Comparison of ENCODE assay signal across 8 mouse cellular contexts in genomic region chr6:124414150-124414926, GRCm38 (mm10). TPM values are rescaled to one million over a fixed set of nuclear protein-coding genes. Genes with fewer than 3 reads are reported as not detected.
A peak's percentile ranks its signal among the peaks of the same experiment; 100 is the strongest.
DNase-seq lines count a peak whose midpoint lies in the region; ATAC-seq and TF ChIP-seq lines count a peak whose summit lies in the region.

No protein-coding gene starts in this region.

- H3K27me3 ChIP-seq in intestine, embryonic 15.5 days (replicated peaks), result no peaks in the 10 kb centered on the region
- no peaks in the 10 kb centered on the region for H3K27me3 ChIP-seq in liver, adult 2 months (ENCODE audit: control insufficient read depth, insufficient read depth, low read length)
- no peaks in the 10 kb centered on the region for H3K27me3 ChIP-seq in midbrain, postnatal 0 days (ENCODE audit: insufficient read depth, low read length)
- no peaks in the 10 kb centered on the region for H3K27me3 ChIP-seq in stomach, embryonic 15.5 days (replicated peaks)

- ATAC-seq in intestine, embryonic 15.5 days, result peak; percentile 50
- peak; percentile 59 for ATAC-seq in midbrain, postnatal 0 days (ENCODE audit: low FRiP score)
- peak; percentile 41 for ATAC-seq in stomach, embryonic 15.5 days (ENCODE audit: insufficient read depth, low FRiP score, low read depth)

- peak overlapping the region; percentile 83 for H3K4me3 ChIP-seq in intestine, embryonic 15.5 days (replicated peaks)
- H3K4me3 ChIP-seq in liver, adult 2 months (ENCODE audit: insufficient read depth, low read depth, low read length), result peak overlapping the region; percentile 86
- H3K4me3 ChIP-seq in midbrain, postnatal 0 days (ENCODE audit: low read depth, low read length), result peak overlapping the region; percentile 76
- H3K4me3 ChIP-seq in stomach, embryonic 15.5 days (replicated peaks), result peak overlapping the region; percentile 88

- H3K9me3 ChIP-seq in intestine, embryonic 15.5 days, result no peaks in the 10 kb centered on the region
- H3K9me3 ChIP-seq in midbrain, postnatal 0 days (ENCODE audit: low read length), result no peaks in the 10 kb centered on the region
- no peaks in the 10 kb centered on the region for H3K9me3 ChIP-seq in stomach, embryonic 15.5 days

- peaks cover 12% of the 10 kb centered on the region for H3K79me2 ChIP-seq in liver, adult 2 months (ENCODE audit: control insufficient read depth, insufficient read depth, low read length)

- TF ChIP-seq CTCF in liver, adult 2 months (IDR thresholded peaks at IDR 0.05; ENCODE audit: low read depth, low read length), result no peak
- TF ChIP-seq CTCF in midbrain, postnatal 0 days (IDR thresholded peaks at IDR 0.05), result no peak

- 1% methylated on average over 40 of the region's 45 CpGs for WGBS in intestine, embryonic 15.5 days
- WGBS in liver, adult 2 months, result under 1% methylated on average over 36 of the region's 45 CpGs
- 1% methylated on average over 40 of the region's 45 CpGs for WGBS in midbrain, postnatal 0 days
- 2% methylated on average over 44 of the region's 45 CpGs for WGBS in stomach, embryonic 15.5 days

- H3K4me1 ChIP-seq in intestine, embryonic 15.5 days (replicated peaks), result peaks cover 4% of the 10 kb centered on the region; the same call in 1 of the 2 replicates
- peaks cover 22% of the 10 kb centered on the region for H3K4me1 ChIP-seq in liver, adult 2 months (ENCODE audit: control insufficient read depth, insufficient read depth, low read length)
- H3K4me1 ChIP-seq in midbrain, postnatal 0 days (ENCODE audit: insufficient read depth, low read length), result peaks cover 6% of the 10 kb centered on the region; the same call in 1 of the 2 replicates
- no peaks in the 10 kb centered on the region for H3K4me1 ChIP-seq in stomach, embryonic 15.5 days

- H3K36me3 ChIP-seq in intestine, embryonic 15.5 days, result no peaks in the 10 kb centered on the region
- H3K36me3 ChIP-seq in liver, adult 2 months (ENCODE audit: control insufficient read depth, insufficient read depth, low read length), result peaks cover 14% of the 10 kb centered on the region; the same call in 1 of the 2 replicates
- peaks cover 11% of the 10 kb centered on the region for H3K36me3 ChIP-seq in midbrain, postnatal 0 days (ENCODE audit: insufficient read depth, low read length)
- peaks cover 10% of the 10 kb centered on the region; the same call in 1 of the 2 replicates for H3K36me3 ChIP-seq in stomach, embryonic 15.5 days

- peak overlapping the region; percentile 88 for H3K9ac ChIP-seq in intestine, embryonic 15.5 days
- peak overlapping the region; percentile 94 for H3K9ac ChIP-seq in liver, adult 2 months (ENCODE audit: low read depth, low read length)
- H3K9ac ChIP-seq in midbrain, postnatal 0 days (replicated peaks; ENCODE audit: low read length, poor library complexity, severe bottlenecking), result peak overlapping the region; percentile 86
- peak overlapping the region; percentile 85 for H3K9ac ChIP-seq in stomach, embryonic 15.5 days

- peak; percentile 56 for DNase-seq in 416B (ENCODE audit: low read depth)
- peak; percentile 68 for DNase-seq in NIH3T3 (ENCODE audit: low read depth)
- DNase-seq in cerebellum, postnatal 14 days, result peak; percentile 74 to 79
- DNase-seq in gastrocnemius, adult 8-10 months (ENCODE audit: low spot score in 2 of 2), result peak; percentile 9 to 15
- peak; percentile 43 for DNase-seq in liver, adult 2 months (ENCODE audit: extremely low read depth, low read depth, low spot score)
- peak; percentile 51 for DNase-seq in midbrain, postnatal 0 days (ENCODE audit: low spot score)

- no peak for TF ChIP-seq POLR2A in liver, adult 2 months (IDR thresholded peaks at IDR 0.05; ENCODE audit: extremely low read depth, insufficient read depth, low read length)

- H3K4me2 ChIP-seq in intestine, embryonic 15.5 days (replicated peaks), result peak overlapping the region; percentile 88
- peak overlapping the region; percentile 77 for H3K4me2 ChIP-seq in midbrain, postnatal 0 days (ENCODE audit: low read depth, low read length, poor library complexity, severe bottlenecking)
- peak overlapping the region; percentile 70 for H3K4me2 ChIP-seq in stomach, embryonic 15.5 days

- H3K27ac ChIP-seq in intestine, embryonic 15.5 days, result peak overlapping the region; percentile 56
- peak overlapping the region; percentile 67 for H3K27ac ChIP-seq in liver, adult 2 months (replicated peaks; ENCODE audit: insufficient read depth, low read depth, low read length)
- peak overlapping the region; percentile 78 for H3K27ac ChIP-seq in midbrain, postnatal 0 days (ENCODE audit: low read depth, low read length)
- H3K27ac ChIP-seq in stomach, embryonic 15.5 days, result peak overlapping the region; percentile 37; the same call in 1 of the 2 replicates

RNA-seq across cellular contexts. Expression of gene Pex5, which starts 0.5 kb away (rescaled TPM):
- 10 to 100 TPM; 21.4 to 24.9 (median 22.9) TPM for total RNA-seq in gastrocnemius, adult 8-10 months (2022)
- 41.3 and 41.8 TPM in 2 replicates for polyA plus RNA-seq in intestine, embryonic 15.5 days (2015; fragmentation: Nextera tagmentation; extraction: Ambion mirVana)
- 73.7 and 88.4 TPM in 2 replicates for total RNA-seq in liver, adult 2 months (2014; rRNA removed)
- polyA plus RNA-seq in liver, adult 2 months (2012; rRNA removed), result 79.3 and 86.3 TPM in 2 replicates
- 73.2 and 78.9 TPM in 2 replicates for total RNA-seq in midbrain, postnatal 0 days (2014; rRNA removed)
- polyA plus RNA-seq in midbrain, postnatal 0 days (2015; fragmentation: Nextera tagmentation; extraction: Ambion mirVana), result 52.9 and 53.1 TPM in 2 replicates
- polyA plus RNA-seq in stomach, embryonic 15.5 days (2015; fragmentation: Nextera tagmentation; extraction: Ambion mirVana), result 39.8 and 40.6 TPM in 2 replicates

RNA-seq across cellular contexts. Expression of gene Clstn3, which starts 50.3 kb away (rescaled TPM):
- total RNA-seq in gastrocnemius, adult 8-10 months (2022), result 1 to 10 TPM in 1 of 4 experiments, under 1 TPM in 3; 0.27 to 1.2 (median 0.48) TPM
- 4.7 and 5.4 TPM in 2 replicates for polyA plus RNA-seq in intestine, embryonic 15.5 days (2015; fragmentation: Nextera tagmentation; extraction: Ambion mirVana)
- total RNA-seq in liver, adult 2 months (2014; rRNA removed), result 1.6 and 2.7 TPM in 2 replicates
- polyA plus RNA-seq in liver, adult 2 months (2012; rRNA removed), result 4.1 and 4.4 TPM in 2 replicates
- total RNA-seq in midbrain, postnatal 0 days (2014; rRNA removed), result 315 and 318 TPM in 2 replicates
- polyA plus RNA-seq in midbrain, postnatal 0 days (2015; fragmentation: Nextera tagmentation; extraction: Ambion mirVana), result 205 and 226 TPM in 2 replicates
- 6.8 TPM in 2 replicates for polyA plus RNA-seq in stomach, embryonic 15.5 days (2015; fragmentation: Nextera tagmentation; extraction: Ambion mirVana)

Comparison
In these comparisons a context has a peak if more than half of its experiments do, and no peak if none do; other contexts are left out.
1. Peak in every context shown above with its lines: DNase-seq, ATAC-seq, H3K4me3 ChIP-seq and H3K27ac ChIP-seq.
2. DNase-seq: peak in every context shown above with its lines; median percentile 76 in cerebellum, postnatal 14 days; 68 in NIH3T3; 56 in 416B; 51 in midbrain, postnatal 0 days; 43 in liver, adult 2 months; 12 in gastrocnemius, adult 8-10 months.
3. RNA of gene Clstn3, which starts 50.3 kb away (polyA plus RNA-seq): 205 to 226 TPM in midbrain, postnatal 0 days; 6.8 TPM in stomach, embryonic 15.5 days, 4.7 to 5.4 TPM in intestine, embryonic 15.5 days and 4.1 to 4.4 TPM in liver, adult 2 months; every median in the first group is over 10 times any median in the second.